Mouse (Mus musculus): Measurements from ENCODE around the gene Pak6.
"Not testable (repeated sequence)": the region's sequence is repeated elsewhere in the genome, so short reads cannot be mapped to it uniquely, and the experiment has no call there.

Pak6 gene

DNA sequence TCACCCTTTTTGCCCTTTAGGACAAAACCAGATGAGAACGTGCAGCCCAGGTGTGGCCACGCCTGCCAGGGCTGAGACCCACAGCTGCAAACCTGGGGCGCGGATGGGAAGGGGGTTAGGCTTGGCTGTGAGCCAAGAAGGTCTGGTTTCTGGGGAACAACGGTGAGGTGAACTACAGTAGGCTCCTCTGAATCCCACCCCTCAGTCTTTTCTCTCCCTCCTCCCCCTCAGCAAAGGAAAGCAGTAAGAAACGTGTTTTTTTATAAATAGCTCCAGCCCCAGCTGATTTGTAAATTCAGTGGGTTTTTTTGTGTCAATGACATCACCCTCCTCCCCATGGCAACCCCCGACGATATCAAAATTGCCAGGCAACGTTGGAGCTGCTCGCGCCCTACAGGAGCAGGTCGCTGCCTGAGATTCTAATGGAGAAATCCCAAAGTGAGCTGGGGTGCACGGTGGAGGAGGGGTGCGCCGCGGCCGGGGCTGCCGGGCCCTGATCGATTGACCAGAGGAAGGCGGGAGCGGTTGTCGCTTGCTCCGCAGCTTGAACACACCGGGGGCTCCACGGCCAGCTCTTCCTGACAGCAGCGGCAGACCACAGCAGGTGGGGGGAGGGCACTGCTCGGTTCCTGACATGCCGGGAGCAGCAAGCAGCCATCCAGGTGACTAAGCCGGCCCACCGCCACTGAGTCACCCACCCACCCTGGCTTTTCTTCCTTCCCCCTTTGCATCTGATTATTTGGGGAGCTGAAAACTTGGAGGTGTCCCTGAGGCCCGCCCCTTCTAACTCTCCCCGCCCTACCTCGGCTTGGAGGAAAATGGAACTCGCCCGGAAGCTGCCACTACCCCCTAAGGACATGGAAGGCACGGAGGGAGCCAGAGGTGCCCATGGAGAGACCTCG lies at the start of gene Pak6:
Pak6 (plus strand) TSS at position 402 of the 902 bp plus-strand sequence.
- DNase-seq (ENCODE audit: low read depth): peak; percentile 53

DNA sequence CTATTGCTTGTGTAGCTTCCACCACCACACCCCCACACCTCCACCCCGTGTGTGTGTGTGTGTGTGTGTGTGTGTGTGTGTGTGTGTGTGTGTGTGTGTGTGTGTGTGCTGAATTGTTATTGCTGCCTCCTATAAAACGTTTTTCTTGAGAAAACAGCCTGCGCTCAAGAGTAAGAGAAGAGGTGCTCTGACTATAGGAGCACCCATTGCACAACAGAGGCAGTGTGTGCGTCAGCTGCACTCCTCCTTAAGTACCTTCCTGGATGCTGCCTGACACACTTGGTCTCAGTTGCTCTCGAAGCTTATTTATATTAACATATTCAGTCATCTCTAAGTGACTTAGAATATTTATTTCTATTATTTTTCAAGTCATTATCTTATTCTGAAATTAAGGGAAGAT lies 45.1 kb upstream of the Pak6 start:
- DNase-seq (ENCODE audit: low read depth): no peak

DNA sequence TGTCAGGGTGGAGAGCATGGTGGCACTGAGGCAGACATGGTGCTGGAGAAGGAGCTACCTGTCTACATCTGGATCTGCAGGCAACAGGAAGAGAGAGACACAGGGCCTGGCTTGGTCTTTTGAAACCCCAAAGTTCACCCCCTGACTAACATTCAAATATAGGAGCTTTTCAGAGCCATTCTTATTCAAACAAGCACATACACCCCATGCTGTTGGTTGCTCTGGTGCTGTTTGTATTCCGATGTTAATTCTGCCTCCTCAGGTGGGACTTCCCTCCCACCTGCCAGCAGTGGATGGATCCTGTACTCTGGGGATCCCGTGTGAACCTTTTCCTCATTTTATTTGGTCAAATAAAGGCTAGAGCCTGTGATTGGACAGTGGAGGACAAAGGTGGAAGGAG lies 43.0 kb upstream of the Pak6 start:
- DNase-seq (ENCODE audit: low read depth): no peak

DNA sequence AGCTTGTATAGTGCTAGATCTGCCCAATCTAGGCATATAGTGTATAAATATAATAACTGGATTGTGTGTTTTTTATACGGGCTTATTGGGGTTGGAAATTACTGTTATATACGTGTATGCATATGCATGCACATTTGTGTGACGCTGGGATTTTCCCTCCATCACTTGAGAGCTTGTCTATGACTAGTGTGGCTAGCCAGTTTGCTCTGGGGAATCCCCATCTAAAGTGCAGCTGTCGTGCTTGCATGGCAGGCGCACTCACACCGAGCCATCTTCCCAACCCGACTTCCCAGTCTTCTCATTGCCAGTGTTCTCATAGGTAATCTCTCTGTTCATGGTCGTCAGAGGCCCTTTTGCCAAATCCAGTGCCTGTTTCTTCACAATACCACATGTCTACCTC lies 42.5 kb upstream of the Pak6 start:
- DNase-seq (ENCODE audit: low read depth): no peak

GRCm38 (mm10) chr2:118629276-118629675 lies 33.8 kb upstream of the Pak6 start:
- no peak for DNase-seq (ENCODE audit: low read depth)

DNA sequence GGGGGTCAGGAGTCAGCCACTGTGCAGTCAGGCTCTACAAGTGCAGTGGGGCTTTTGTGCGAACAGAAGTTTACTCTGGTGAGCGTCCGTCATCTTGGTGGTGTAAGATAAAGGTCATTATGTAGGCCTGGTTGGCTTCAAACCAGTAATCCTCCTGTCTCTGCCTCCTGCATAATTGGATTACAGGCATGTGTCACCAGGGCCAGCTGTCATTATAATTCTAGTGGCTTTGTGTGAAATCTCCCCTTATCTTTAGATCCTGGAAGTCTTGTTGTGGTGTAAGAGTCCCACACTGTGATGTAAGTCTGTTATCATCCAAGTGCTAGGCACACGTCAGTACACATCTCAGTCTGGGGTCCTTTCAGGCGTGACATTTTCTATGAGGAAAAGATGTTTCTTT lies 29.7 kb upstream of the Pak6 start:
- no peak for DNase-seq (ENCODE audit: low read depth)

GRCm38 (mm10) chr2:118637258-118637657 lies 25.8 kb upstream of the Pak6 start:
- DNase-seq (ENCODE audit: low read depth): no peak

GRCm38 (mm10) chr2:118637888-118638526 lies 25.1 kb upstream of the Pak6 start:
- peak; percentile 76 for DNase-seq (ENCODE audit: low read depth)

DNA sequence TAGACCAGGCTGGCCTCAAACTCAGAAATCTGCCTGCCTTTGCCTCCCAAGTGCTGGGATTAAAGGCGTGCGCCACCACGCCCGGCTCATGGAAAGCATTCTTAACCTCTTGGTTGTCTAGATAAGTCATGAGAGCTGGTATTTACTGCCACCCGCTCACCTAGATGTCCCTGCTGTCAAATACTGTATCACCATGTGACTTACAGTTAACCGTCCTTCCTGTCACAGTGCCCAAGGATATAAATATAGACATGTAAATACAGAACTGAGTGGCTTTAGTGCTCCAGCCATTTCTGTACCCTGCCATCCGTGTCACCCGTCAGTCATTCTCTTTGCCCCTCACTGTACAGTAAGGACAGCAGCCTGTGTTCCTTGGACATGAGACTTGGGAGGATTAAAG lies 24.4 kb upstream of the Pak6 start:
- DNase-seq (ENCODE audit: low read depth): no peak

GRCm38 (mm10) chr2:118641147-118641546 lies 22.0 kb upstream of the Pak6 start:
- DNase-seq (ENCODE audit: low read depth): no peak

- no peak for DNase-seq (ENCODE audit: low read depth)
These were observed 20.7 kb upstream of the Pak6 start for GRCm38 (mm10) chr2:118642431-118642830.

DNA sequence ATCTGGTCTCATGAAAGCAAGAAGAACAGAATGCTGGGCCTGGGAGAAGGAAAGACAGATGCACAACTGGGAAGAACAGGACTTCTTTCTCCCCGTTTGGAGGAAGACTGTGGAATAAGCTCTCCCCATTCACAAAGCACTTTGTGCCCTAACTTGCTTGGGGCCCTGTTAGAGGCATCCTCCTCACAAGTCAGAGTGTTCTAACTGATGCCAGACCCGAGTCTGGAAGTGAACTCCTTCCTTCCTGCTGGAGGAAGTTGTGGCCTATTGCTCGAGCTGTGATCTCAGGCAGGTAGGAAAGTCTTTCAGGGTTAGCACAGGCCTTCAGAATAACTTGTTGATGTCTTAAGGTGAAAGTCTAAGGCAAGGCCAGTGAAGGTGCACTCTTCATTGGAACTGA lies 20.2 kb upstream of the Pak6 start:
- no peak for DNase-seq (ENCODE audit: low read depth)

GRCm38 (mm10) chr2:118646665-118647064 lies 16.4 kb upstream of the Pak6 start:
- no peak for DNase-seq (ENCODE audit: low read depth)

GRCm38 (mm10) chr2:118650697-118651096 lies 12.4 kb upstream of the Pak6 start:
- DNase-seq (ENCODE audit: low read depth): not testable (repeated sequence)

DNA sequence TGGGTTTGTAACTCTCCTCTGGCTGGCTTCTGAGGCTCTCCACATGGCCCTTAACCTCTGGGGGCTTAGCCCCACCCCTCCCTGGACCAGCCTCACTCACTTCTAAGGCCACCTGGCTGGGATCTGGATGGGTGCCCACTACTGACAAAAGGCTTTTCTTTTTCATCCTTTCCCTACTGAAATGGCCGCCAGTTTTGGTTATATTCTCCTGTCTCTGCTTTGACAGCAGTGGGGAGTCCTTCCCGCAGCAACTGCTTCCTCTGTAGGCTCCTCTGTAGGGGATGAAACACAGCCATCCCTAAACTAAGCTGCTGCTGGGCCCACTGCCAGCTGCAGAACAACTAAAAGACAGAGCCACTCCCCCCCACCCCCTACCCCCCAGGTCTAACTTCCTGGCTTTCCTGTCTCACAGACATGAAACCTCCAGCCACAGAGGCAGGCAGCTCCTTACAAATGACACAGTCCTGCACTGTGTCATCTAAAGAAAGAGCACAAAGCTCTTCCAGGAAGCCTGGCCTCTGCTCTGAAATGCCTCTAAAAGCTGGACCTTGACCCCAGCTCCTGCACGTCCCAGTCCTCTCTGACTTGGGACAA lies 6.3 kb upstream of the Pak6 start:
- no peak for DNase-seq (ENCODE audit: low read depth)

GRCm38 (mm10) chr2:118658457-118658856 lies 4.6 kb upstream of the Pak6 start:
- no peak for DNase-seq (ENCODE audit: low read depth)

DNA sequence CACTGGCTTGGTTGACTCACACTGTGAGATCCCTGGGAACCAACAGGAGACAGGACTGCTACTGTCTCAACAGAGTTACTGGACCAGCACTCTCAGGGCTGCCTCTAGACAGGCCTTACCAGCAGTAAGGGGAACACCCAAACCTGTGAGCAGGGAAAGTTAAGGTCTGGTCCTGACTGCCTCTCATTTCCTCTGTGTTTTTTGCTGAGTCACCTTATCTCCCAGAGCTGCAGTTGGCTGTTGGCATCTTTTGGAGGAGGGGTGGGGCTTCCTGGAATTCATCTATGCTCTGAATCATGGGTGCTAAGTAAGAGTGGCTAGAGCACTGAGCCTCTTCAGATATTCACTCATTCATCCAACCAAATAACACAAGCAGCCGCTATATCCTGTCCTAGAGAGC lies 4.0 kb upstream of the Pak6 start:
- peak; percentile 78 for DNase-seq (ENCODE audit: low read depth)

GRCm38 (mm10) chr2:118659493-118659892 lies 3.6 kb upstream of the Pak6 start:
- no peak for DNase-seq (ENCODE audit: low read depth)

DNA sequence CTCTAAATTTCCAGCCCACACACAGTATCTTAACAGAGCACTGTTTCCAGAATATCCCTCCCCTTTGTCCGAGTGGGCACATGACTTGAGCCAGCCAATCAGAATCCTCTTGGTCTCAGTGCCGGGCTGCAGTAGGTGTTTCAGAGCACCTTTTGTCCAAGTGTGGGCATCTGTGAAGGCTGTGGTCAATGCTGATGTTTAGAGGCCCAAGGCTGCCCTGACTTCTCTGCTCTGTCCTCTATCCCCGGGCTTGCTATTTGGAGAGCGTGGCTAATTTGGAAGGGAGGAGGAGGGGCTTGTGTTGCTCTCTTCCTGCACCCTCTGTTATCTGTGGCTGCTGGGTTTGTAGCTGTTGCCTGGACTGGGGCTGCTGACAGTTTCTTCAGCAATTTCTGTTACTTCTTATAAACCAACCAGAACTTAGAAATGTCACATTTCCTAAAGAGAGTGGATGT lies 3.1 kb upstream of the Pak6 start:
- peak; percentile 48 for DNase-seq (ENCODE audit: low read depth)

DNA sequence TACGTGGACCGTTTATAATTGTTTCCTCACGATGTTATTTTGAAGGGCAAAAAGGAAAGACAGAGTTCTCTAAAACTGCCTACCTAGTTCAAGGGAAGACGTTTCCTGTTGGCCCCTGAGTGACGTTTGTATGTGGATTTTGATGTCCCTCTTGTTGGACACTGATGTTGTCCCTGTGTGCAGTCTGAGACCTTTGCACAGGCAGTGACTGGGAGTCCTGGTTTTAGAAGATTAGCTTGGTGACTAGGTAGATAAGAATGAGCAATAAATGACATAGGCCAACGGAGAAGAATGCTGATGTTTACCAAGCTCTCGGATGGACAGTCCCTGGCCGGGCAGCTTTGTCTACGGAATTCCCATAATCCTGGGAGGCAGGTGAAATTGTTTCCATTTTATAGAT lies 1.2 kb upstream of the Pak6 start:
- DNase-seq (ENCODE audit: low read depth): no peak

DNA sequence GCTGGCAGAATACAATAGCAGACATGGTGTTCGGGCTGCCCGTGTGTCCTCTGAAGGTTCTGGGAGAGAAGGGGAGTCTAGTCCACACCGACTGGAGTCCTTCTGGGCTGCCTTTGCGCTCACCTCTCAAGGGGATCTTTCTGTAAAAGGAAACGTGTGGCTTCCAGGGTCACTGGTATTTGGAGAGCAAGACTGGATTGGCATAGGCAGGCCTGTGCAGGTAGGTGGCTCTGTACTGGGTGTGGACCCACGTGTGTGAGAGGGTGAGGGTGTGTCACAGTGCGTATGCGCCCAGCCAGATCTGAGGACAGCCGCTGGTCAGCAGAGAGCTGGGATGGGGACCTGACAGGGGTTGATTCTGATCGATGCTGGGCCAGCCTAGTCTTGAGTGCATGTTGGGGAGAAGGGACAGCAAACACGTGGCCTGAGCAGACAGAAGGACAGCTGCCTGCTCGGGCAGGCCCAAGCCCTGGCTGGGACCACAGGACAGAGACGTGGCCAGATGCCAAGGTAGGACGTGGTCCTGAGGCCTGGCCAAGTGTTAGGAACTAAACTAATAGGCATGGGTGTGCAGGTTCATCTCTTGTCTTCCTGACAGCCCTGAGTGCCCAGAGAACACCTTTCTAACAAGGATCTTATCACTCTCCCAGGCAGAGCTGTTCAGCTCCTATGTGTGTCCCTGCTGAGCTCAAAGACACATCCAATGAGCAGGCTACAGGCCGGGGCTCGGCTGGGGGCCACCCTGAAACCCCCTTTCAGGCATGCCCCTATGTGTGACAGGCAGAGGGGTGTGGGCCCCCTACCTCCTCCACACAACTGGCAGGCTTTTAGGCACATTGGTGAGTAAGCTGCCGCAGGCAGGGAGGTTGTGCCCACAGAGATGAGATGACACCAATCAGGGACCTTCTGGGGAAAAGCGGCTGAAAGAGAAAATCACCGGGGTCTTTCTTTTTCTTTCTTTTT lies 982 bp downstream of the Pak6 start:
- DNase-seq (ENCODE audit: low read depth): no peak

DNA sequence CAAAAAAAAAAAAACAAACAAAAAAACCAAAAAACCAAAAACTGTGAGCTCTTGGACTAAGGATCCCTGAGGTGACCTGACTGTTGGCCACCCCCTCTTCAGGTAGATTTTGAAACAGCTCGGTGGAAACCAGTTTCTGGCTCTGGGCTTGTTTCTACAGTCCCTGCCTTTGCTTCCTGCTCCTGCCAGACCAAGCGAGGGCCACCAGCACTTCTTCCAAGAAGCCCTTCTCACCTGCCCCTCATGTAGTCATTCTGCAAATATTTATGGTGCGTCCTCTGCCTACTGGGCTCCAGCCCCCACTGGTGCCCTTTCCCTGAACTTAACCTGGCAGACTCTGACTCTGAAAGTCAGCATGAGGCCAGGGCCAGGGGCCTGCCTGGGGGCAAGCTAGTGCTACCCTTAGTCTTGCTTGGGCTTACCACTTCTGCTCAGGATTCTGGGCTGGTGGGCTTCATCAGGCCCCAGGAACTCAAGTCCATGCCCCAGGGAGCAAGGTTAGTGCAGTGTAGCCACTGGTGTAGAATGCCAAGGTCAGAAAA lies 1.9 kb downstream of the Pak6 start:
- no peak for DNase-seq (ENCODE audit: low read depth)

Data from c-Kit-positive CD71-negative TER-119-negative erythroid progenitor cells, embryonic 14.5 days (primary cell).